Mouse (Mus musculus): Measurements from ENCODE around the gene 4930579F01Rik. TPM values are rescaled to one million over a fixed set of nuclear protein-coding genes. Genes with fewer than 3 reads are reported as not detected.

Gene 4930579F01Rik
- polyA plus RNA-seq, 1 experiment from 2014 or later = not detected

- no peaks in the 10 kb centered on the region for H3K4me1 ChIP-seq (replicated peaks)
- ATAC-seq (replicated peaks; ENCODE audit: insufficient number of reproducible peaks, insufficient read depth, low FRiP score, low read depth) = no peak
- no peak overlapping the region for H3K27ac ChIP-seq
- H3K4me3 ChIP-seq = no peak overlapping the region
- H3K27me3 ChIP-seq = no peaks in the 10 kb centered on the region
- H3K4me2 ChIP-seq = no peak overlapping the region
- H3K36me3 ChIP-seq = no peaks in the 10 kb centered on the region
- 79% methylated on average over 1 of the region's 1 CpGs for WGBS
- no peaks in the 10 kb centered on the region for H3K9me3 ChIP-seq (replicated peaks)
- H3K9ac ChIP-seq = no peak overlapping the region
Measured at GRCm38 (mm10) chr3:138229448-138229847, 35.8 kb upstream of the 4930579F01Rik start.

- Histone ChIP-seq H3K9ac (no peak overlapping the region), H3K4me2 (no peak overlapping the region), H3K4me3 (no peak overlapping the region), H3K9me3 (replicated peaks) (no peaks in the 10 kb centered on the region), H3K36me3 (no peaks in the 10 kb centered on the region), H3K27me3 (no peaks in the 10 kb centered on the region), H3K4me1 (replicated peaks) (no peaks in the 10 kb centered on the region), H3K27ac (no peak overlapping the region)
- ATAC-seq (replicated peaks; ENCODE audit: insufficient number of reproducible peaks, insufficient read depth, low FRiP score, low read depth) = no peak
- WGBS = 88% methylated on average over 8 of the region's 8 CpGs
Measured at GRCm38 (mm10) chr3:138227782-138228181, 34.2 kb upstream of the 4930579F01Rik start.

GRCm38 (mm10) chr3:138227082-138227481 lies 33.5 kb upstream of the 4930579F01Rik start:
- no peaks in the 10 kb centered on the region for H3K4me1 ChIP-seq (replicated peaks)
- H3K36me3 ChIP-seq = no peaks in the 10 kb centered on the region
- no peaks in the 10 kb centered on the region for H3K27me3 ChIP-seq
- no peak overlapping the region for H3K27ac ChIP-seq
- ATAC-seq (replicated peaks; ENCODE audit: insufficient number of reproducible peaks, insufficient read depth, low FRiP score, low read depth) = no peak
- 90% methylated on average over 2 of the region's 2 CpGs for WGBS
- H3K4me3 ChIP-seq = no peak overlapping the region
- no peaks in the 10 kb centered on the region for H3K9me3 ChIP-seq (replicated peaks)
- no peak overlapping the region for H3K9ac ChIP-seq
- H3K4me2 ChIP-seq = no peak overlapping the region

GRCm38 (mm10) chr3:138226476-138226875 lies 32.9 kb upstream of the 4930579F01Rik start:
- Histone ChIP-seq H3K4me1 (replicated peaks) (no peaks in the 10 kb centered on the region), H3K27me3 (no peaks in the 10 kb centered on the region), H3K4me3 (no peak overlapping the region), H3K4me2 (no peak overlapping the region), H3K27ac (no peak overlapping the region), H3K36me3 (no peaks in the 10 kb centered on the region), H3K9me3 (replicated peaks) (no peaks in the 10 kb centered on the region), H3K9ac (no peak overlapping the region)
- WGBS = 88% methylated on average over 6 of the region's 6 CpGs
- no peak for ATAC-seq (replicated peaks; ENCODE audit: insufficient number of reproducible peaks, insufficient read depth, low FRiP score, low read depth)

- Histone ChIP-seq H3K27me3 (no peaks in the 10 kb centered on the region), H3K27ac (no peak overlapping the region), H3K4me1 (replicated peaks) (no peaks in the 10 kb centered on the region), H3K9me3 (replicated peaks) (no peaks in the 10 kb centered on the region), H3K9ac (no peak overlapping the region), H3K4me3 (no peak overlapping the region), H3K36me3 (no peaks in the 10 kb centered on the region), H3K4me2 (no peak overlapping the region)
- no peak for ATAC-seq (replicated peaks; ENCODE audit: insufficient number of reproducible peaks, insufficient read depth, low FRiP score, low read depth)
- 31% methylated on average over 7 of the region's 7 CpGs for WGBS
Measured at GRCm38 (mm10) chr3:138225853-138226252, 32.2 kb upstream of the 4930579F01Rik start.

- Histone ChIP-seq H3K27ac (no peak overlapping the region), H3K4me1 (replicated peaks) (no peaks in the 10 kb centered on the region), H3K4me2 (no peak overlapping the region), H3K36me3 (no peaks in the 10 kb centered on the region), H3K4me3 (no peak overlapping the region), H3K9ac (no peak overlapping the region), H3K9me3 (replicated peaks) (no peaks in the 10 kb centered on the region), H3K27me3 (no peaks in the 10 kb centered on the region)
- WGBS = 75% methylated on average over 7 of the region's 7 CpGs
- ATAC-seq (replicated peaks; ENCODE audit: insufficient number of reproducible peaks, insufficient read depth, low FRiP score, low read depth) = no peak
Measured at GRCm38 (mm10) chr3:138225331-138225730, 31.7 kb upstream of the 4930579F01Rik start.

- no peak overlapping the region for H3K4me2 ChIP-seq
- no peak overlapping the region for H3K9ac ChIP-seq
- 79% methylated on average over 13 of the region's 13 CpGs for WGBS
- no peak overlapping the region for H3K4me3 ChIP-seq
- no peak overlapping the region for H3K27ac ChIP-seq
- no peaks in the 10 kb centered on the region for H3K4me1 ChIP-seq (replicated peaks)
- ATAC-seq (replicated peaks; ENCODE audit: insufficient number of reproducible peaks, insufficient read depth, low FRiP score, low read depth) = no peak
- H3K9me3 ChIP-seq (replicated peaks) = no peaks in the 10 kb centered on the region
- H3K36me3 ChIP-seq = no peaks in the 10 kb centered on the region
- H3K27me3 ChIP-seq = no peaks in the 10 kb centered on the region
Measured at GRCm38 (mm10) chr3:138224363-138224954, 30.8 kb upstream of the 4930579F01Rik start.

GRCm38 (mm10) chr3:138222952-138223351 lies 29.3 kb upstream of the 4930579F01Rik start:
- Histone ChIP-seq H3K9ac (no peak overlapping the region), H3K4me2 (no peak overlapping the region), H3K27ac (no peak overlapping the region), H3K36me3 (no peaks in the 10 kb centered on the region), H3K4me3 (no peak overlapping the region), H3K9me3 (replicated peaks) (no peaks in the 10 kb centered on the region), H3K27me3 (no peaks in the 10 kb centered on the region), H3K4me1 (replicated peaks) (no peaks in the 10 kb centered on the region)
- WGBS = 39% methylated on average over 5 of the region's 5 CpGs
- 0 out of 2 replicates have a peak, but pooled peaks have one; percentile 31 for ATAC-seq (replicated peaks; ENCODE audit: insufficient number of reproducible peaks, insufficient read depth, low FRiP score, low read depth)

GRCm38 (mm10) chr3:138222511-138222910 lies 28.9 kb upstream of the 4930579F01Rik start:
- no peak overlapping the region for H3K27ac ChIP-seq
- no peaks in the 10 kb centered on the region for H3K4me1 ChIP-seq (replicated peaks)
- H3K27me3 ChIP-seq = no peaks in the 10 kb centered on the region
- no peaks in the 10 kb centered on the region for H3K9me3 ChIP-seq (replicated peaks)
- no peak overlapping the region for H3K4me2 ChIP-seq
- no peak overlapping the region for H3K4me3 ChIP-seq
- no peak for ATAC-seq (replicated peaks; ENCODE audit: insufficient number of reproducible peaks, insufficient read depth, low FRiP score, low read depth)
- WGBS = 63% methylated on average over 4 of the region's 4 CpGs
- no peak overlapping the region for H3K9ac ChIP-seq
- no peaks in the 10 kb centered on the region for H3K36me3 ChIP-seq

GRCm38 (mm10) chr3:138221116-138221515 lies 27.5 kb upstream of the 4930579F01Rik start:
- no peak overlapping the region for H3K9ac ChIP-seq
- H3K4me1 ChIP-seq (replicated peaks) = no peaks in the 10 kb centered on the region
- no peak for ATAC-seq (replicated peaks; ENCODE audit: insufficient number of reproducible peaks, insufficient read depth, low FRiP score, low read depth)
- no peak overlapping the region for H3K27ac ChIP-seq
- WGBS = 84% methylated on average over 11 of the region's 11 CpGs
- H3K4me2 ChIP-seq = no peak overlapping the region
- H3K9me3 ChIP-seq (replicated peaks) = no peaks in the 10 kb centered on the region
- no peaks in the 10 kb centered on the region for H3K36me3 ChIP-seq
- no peak overlapping the region for H3K4me3 ChIP-seq
- no peaks in the 10 kb centered on the region for H3K27me3 ChIP-seq

GRCm38 (mm10) chr3:138217631-138218264 lies 24.1 kb upstream of the 4930579F01Rik start, which contains the start of gene Adh7:
Adh7 (plus strand) TSS chr3:138217760.
- ATAC-seq (replicated peaks; ENCODE audit: insufficient number of reproducible peaks, insufficient read depth, low FRiP score, low read depth) = no peak
- Histone ChIP-seq H3K4me1 (replicated peaks) (no peaks in the 10 kb centered on the region), H3K4me3 (no peak within 1 kb of the TSS), H3K9ac (no peak within 1 kb of the TSS), H3K27me3 (no peaks in the 10 kb centered on the region), H3K36me3 (no peaks in the 10 kb centered on the region), H3K4me2 (no peak within 1 kb of the TSS), H3K9me3 (replicated peaks) (no peaks in the 10 kb centered on the region; the same call in 1 of the 2 replicates), H3K27ac (no peak within 1 kb of the TSS)
- WGBS = 75% methylated on average over 10 of the region's 10 CpGs

- Histone ChIP-seq H3K4me1 (replicated peaks) (no peaks in the 10 kb centered on the region), H3K9ac (no peak overlapping the region), H3K27me3 (no peaks in the 10 kb centered on the region), H3K27ac (no peak overlapping the region), H3K36me3 (no peaks in the 10 kb centered on the region), H3K4me2 (no peak overlapping the region), H3K9me3 (replicated peaks) (no peaks in the 10 kb centered on the region; the same call in 1 of the 2 replicates), H3K4me3 (no peak overlapping the region)
- no peak for ATAC-seq (replicated peaks; ENCODE audit: insufficient number of reproducible peaks, insufficient read depth, low FRiP score, low read depth)
- WGBS = 80% methylated on average over 8 of the region's 8 CpGs
Measured at GRCm38 (mm10) chr3:138216091-138216490, 22.5 kb upstream of the 4930579F01Rik start.
